Mouse (Mus musculus): ENCODE measurements around the gene Ino80b.

Gene Ino80b

DNA sequence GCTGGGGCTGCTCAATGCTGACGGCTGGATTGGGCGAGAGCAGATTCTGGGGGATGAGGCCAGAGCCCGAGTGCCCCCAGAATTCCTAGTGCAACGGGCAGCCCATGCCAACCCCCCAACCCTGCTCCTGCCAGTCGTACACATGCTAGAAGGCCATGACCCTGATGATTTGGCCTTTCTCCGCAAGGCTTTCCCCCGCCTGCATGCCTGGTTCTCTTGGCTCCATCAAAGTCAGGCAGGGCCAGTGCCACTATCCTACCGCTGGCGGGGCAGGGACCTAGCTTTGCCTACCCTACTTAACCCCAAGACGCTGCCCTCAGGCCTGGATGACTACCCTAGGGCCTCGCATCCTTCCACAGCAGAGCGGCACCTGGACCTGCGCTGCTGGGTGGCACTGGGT is 7.6 kb downstream of the Ino80b start:
- DNase-seq (ENCODE audit: low read depth, low spot score), result no peak

DNA sequence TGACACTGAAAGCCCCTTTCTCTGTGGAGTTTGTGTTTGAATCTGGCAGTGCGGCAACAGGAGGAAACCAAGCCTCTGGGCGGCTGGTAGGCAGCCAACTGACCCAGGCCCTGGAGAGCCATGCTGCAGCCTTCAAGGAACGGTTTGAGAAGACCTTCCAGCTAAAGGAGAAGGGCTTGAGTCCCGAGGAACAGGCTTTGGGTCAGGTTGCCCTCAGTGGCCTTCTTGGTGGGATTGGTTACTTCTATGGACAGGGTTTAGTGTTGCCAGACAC is 8.1 kb downstream of the Ino80b start:
- no peak for DNase-seq (ENCODE audit: low read depth, low spot score)

DNA sequence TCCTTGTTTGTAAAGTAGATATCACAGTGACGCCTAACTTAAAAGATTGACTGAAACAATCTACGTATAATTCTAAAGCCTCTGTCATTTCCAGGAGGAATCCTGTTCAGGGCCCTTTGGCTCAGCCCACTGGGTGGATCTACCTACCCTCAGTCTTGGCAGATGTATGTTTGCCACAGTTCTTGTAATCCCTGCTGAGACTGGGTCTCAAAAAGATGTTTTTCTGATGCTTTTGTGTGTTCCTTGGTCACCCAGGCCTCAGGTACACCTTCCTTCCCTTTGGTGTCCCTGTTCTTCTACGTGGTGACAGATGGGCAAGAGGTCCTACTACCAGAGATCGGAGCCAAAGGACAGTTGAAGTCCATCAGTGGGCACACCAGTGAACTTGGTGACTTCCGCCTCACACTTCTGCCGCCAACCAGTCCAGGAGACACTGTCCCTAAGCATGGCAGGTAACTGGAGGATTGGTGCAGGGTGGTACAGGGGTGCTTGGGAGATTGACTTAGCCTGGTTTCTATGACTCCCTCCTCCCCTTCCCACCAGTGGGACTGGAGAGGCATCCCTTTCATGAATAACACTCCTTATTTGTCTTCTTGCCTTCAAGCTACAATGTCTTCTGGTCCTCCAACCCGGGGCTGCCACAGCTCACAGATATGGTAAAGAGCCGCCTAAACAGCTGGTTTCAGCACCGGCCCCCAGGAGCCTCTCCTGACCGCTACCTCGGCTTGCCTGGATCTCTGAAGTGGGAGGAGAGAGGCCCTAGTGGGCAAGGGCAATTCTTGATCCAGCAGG is 8.7 kb downstream of the Ino80b start:
- no peak for DNase-seq (ENCODE audit: low read depth, low spot score)

DNA sequence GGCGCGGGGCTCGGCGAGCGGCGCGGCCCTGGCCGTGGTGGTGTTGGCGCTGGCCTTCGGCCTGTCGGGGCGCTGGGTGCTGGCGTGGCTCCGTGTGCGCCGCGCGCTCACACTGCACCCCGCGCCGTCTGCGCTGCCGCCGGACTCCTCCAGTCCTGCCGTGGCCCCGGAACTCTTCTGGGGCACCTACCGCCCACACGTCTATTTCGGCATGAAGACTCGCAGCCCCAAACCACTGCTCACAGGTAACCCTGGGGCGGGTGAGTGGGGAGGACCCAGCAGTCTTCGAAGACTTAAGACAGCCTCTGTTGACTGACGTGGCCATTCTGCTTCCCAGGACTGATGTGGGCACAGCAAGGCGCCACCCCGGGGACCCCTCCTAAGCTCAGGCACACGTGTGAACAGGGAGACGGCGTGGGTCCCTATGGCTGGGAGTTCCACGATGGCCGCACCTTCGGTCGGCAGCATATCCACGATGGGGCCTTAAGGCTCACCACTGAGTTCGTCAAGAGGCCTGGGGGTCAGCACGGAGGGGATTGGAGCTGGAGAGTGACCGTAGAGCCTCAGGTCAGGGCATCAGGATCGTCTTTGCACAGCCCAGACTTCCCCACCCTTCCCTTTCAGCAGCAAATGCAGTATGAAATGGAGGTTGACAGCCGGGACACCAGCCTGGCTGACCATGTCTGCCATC is 9.4 kb downstream of the Ino80b start:
- DNase-seq (ENCODE audit: low read depth, low spot score), result no peak

DNA sequence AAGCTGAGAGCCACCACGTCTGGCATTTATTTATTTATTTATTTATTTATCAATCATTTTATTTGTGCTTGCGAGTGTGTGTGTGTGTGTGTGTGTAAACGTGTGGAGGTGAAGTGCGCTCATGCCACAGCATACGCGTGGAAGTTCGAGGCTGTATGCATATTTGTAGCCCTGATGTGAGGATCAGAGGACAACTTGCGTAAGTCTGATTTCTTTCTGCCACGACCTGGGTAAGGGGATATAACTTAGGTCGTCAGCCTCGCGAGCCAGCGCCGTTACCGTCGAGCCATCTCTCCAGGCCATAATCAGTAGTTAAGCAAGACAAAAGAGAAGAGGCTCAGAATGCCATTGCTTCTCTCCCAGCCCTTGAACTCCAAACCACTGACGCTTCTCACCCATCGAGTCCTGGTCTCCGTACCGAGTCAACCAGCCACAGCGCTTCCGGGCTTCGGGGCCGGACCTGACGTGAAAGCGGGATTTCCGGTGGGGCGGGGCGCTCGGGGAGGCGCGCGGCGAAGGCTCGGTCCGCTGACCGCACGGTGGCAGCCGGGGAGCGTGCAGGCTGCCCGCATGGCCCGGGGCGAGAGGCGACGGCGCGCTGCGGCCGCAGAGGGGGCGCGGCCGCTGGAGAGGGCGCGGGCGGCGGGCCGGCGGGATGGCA is 10.1 kb downstream of the Ino80b start, which contains the start of gene Mogs:
TSS of gene Mogs (plus strand) at position 486 of the 661 bp plus-strand sequence.
- DNase-seq (ENCODE audit: low read depth, low spot score), result no peak

DNA sequence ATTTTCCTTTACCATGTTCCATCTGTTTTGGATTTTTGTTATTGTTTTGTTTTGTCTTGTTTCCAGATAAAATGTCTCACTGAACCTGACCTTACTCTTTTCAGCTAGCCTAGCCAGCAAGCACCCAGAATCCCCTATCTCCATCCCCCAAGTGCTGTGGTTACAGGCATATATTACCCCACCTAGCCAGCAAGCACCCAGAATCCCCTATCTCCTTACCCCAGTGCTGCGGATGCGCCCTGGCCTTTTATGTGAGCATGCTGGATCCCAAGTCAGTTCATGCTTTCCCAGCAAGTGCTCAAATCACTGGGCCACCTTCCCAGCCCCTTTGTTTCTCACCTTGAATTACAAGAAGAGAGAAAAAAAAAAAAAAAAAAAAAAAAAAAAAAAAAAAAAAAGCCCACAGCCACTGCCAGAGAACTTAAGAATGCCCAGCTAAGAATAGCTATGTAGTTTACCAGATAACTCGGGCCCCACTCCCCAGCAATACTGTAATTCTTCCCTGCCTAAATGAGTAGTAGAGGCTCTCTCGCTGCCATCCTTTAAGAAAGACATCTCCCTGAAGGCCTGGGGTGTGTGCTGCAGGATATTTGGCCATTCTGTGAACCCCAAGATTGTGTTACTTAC is 13.6 kb downstream of the Ino80b start:
- DNase-seq (ENCODE audit: low read depth, low spot score), result no peak

DNA sequence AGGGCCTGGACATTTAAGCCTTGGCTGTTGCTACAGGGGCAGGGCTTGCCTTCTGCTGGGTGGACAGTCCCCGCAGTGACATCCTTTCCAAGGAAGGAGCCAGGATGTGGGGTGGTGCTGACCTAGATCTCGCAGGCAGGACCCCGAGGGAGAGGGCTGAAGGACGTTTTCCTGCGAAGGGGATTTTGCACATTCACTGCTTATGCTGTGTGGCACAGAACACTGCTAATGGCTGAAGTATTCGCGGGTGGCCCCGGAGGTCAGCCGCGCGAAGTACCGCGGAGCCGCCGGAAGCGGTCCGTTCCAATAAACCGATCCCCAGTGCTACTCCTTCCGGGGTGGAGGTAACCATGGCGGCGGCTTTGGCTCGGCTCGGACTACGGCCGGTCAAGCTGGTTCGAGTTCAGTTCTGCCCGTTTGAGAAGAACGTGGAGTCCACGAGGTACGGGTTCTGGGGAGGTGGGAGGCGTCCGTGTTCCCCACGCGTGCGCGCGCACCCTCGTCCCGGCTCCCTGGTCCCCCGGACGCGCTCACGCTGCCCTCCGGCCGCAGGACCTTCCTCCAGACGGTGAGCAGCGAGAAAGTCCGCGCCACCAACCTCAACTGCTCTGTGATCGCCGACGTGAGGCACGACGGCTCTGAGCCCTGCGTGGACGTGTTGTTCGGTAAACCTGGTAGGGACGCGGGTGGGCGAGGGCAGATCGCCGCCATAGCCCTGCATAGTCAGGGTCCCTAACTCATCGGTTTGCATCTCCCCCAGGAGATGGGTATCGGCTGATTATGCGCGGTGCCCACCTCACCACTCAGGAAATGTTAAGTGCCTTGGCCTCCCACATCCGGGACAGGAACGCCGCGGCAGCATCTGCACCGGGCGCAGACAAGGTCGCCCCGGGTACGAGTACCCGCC is 16.2 kb downstream of the Ino80b start, which contains the start of gene Mrpl53:
TSS of gene Mrpl53 (plus strand) at position 279 of the 907 bp plus-strand sequence.
- DNase-seq (ENCODE audit: low read depth, low spot score), result no peak

DNA sequence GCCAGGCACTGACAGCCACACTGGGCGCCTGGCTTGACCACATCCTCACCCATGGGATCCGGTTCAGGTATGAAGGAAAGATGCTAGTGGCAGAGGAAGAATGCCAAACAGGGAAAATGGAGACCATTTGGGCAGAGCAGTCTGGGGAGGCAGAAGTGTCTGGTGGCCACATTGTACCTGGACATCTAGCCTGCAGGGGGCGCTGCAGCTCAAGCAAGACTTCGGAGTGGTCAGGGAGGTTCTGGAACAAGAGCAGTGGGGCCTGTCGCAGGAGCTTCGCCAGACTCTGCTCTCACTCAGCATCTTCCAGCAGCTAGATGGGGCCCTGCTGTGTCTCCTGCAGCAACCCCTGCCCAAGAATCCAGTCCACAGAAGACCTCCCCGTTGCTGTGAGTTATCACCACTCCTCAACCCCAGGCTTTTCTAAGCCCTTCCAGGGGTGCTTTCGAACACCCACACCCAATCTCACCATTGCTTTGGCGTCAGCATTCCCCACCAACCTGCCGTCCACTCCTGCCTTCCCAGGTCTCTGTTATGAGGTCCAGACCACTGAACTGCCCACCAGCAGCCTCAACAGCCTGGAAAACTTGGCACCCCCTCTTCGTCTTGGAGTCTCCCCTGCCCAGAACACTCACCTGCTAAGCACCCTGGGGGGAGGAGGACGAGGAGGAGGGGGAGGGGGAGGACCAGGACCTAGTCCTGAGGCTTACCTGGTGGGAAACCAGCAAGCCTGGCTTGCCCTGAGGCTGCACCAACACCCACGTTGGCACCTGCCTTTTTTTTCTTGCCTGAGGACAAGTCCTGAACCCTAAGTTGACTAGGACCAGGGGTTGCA is 17.4 kb downstream of the Ino80b start:
- no peak for DNase-seq (ENCODE audit: low read depth, low spot score)

DNA sequence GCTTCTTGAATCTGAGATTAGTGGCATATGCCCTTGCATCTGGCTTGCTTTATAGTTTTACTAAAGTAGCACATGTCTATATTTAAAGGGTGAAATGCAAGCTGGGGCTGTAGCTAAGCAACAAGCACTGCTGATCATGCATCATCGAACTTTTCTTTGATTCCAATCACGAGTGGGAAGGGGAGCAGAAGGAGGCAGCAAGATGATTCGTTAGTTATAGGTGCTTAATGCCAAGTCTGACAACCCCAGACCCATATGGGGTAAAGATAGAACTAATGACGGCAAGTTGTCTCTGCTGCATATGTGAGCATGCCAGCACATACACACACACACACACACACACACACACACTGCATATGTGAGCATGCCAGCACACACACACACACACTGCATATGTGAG is 21.1 kb downstream of the Ino80b start:
- no peak for DNase-seq (ENCODE audit: low read depth, low spot score)

DNA sequence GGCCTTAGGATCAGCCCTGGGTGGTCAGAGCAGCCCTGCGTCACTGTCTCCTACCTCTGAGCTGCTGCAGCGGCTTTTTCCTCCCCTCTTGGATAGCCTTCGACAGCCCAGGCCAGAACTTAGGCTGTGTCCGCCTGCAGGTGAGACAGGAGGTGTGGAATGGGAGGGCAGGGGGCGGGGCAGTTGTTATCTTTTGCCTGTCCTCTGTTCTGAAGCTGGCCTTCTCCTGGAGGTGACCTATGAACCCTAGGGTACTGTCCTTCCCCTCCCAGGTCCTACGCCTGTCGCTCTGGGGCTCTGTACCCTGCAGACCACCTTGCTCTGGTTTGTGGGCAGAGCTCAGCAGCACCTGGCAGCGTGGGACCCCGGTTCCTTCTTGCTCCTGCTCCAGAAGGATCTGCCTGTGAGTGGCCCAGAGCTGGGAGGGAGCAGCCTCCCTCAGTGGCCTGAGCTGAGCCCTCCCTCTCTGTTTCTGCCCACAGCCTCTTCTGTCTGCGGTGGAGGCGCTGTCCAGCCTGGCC is 22.0 kb downstream of the Ino80b start:
- DNase-seq (ENCODE audit: low read depth, low spot score), result no peak

DNA sequence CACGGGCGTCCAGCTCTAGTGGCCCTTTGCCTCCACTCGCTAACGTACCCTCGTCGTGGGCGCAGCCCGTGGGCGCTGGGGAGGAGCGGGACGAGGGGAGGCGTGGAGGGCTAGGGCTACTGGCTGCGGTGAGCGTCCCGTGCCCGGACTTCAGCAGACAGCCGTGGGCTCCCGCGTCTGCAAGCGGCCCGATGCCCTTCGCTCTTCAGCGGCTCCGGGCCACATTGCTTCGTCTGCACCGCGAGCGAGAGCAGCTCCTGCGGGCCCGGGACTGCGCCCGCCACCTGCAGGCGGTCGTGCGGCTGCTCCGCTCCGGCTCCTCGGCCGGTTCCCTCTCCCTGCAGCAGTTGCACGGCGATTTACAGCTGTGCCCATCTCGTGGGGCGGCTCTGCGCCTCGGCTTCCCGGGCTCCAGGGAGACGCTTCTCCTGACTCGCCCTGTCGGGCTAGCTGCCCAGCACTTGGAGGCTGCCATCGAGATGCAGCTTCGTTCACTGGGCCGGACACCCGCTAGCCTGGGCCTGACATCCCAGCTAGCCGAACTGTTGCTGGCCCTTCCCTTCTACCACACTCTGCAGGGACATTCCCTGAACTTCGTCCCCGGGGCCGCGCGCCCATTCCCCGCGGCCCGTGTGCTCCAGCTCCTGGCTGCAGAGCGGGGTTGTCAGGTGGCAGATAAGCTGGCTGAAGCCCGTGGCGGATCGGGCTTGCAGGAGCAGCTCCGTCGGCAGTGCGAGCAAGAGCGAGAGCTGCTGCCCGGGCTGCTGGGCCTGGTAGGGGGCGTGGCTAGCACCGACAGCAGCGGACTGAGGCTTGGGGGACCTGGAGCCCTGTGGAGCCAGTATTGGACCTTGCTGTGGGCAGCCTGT is 23.3 kb downstream of the Ino80b start:
- DNase-seq (ENCODE audit: low read depth, low spot score), result no peak

DNA sequence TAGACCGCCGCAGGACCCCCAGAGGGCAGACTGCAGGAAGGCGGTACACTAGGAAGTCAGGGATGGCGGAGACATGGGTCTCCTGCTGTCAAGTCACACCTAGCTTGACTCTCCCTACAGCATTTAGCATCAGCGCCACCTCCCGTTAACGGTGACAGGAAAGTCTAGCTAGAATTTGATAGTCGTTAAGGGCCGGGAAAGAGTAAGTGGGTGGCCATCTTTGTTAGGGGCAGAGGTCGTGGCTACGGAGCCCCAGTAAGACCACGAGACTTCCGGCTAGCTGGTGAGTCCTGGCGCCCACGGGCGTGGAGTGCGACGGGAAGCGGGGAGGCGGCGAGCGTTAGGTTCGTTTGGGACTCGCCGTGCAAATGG is 23.9 kb downstream of the Ino80b start, which contains the start of the genes Ccdc142 and Gm42688:
TSS of gene Ccdc142 (plus strand) at position 286 of the 372 bp plus-strand sequence.
TSS of gene Gm42688 (plus strand) at position 302 of the 372 bp plus-strand sequence.
- peak; percentile 83 for DNase-seq (ENCODE audit: low read depth, low spot score)

DNA sequence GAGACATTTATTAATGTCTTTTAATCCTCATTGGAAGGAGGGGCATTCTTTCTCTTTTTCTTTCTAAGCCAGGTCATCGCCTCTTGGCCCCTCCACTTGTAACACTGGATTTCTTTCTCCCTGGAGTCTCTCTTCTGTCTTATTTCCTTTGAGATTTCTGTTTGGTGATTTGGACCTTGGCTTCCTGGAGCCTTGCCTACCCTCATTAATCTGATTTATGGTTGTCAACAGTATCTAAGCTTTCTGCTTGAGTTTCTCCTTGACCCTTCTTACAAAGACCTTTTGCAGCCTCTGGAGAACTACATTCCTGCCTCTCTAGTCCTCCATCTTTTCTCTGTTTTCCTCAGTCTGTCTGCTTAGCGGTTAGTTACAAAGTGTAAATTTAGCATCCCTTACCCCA is 26.8 kb downstream of the Ino80b start:
- no peak for DNase-seq (ENCODE audit: low read depth, low spot score)

DNA sequence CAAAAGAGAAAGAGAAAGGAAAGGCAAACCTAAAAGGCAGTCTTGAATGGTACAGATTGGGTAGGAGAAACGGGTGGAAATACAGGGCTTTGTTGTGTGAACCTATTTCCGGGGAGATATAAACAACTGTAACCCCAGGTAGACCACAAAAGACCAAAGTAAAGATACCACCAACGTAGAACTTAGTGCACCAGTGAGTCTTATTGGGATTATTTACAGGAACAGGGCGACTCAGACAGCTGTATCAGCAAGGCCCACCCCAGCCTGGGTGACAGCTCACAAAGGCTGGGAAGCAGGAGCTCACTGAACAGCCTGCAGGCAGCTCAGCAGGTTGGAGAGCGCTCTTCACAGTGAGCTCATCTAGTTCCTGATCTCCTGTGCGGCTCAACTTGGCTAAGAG is 29.3 kb downstream of the Ino80b start:
- DNase-seq (ENCODE audit: low read depth, low spot score), result no peak

DNA sequence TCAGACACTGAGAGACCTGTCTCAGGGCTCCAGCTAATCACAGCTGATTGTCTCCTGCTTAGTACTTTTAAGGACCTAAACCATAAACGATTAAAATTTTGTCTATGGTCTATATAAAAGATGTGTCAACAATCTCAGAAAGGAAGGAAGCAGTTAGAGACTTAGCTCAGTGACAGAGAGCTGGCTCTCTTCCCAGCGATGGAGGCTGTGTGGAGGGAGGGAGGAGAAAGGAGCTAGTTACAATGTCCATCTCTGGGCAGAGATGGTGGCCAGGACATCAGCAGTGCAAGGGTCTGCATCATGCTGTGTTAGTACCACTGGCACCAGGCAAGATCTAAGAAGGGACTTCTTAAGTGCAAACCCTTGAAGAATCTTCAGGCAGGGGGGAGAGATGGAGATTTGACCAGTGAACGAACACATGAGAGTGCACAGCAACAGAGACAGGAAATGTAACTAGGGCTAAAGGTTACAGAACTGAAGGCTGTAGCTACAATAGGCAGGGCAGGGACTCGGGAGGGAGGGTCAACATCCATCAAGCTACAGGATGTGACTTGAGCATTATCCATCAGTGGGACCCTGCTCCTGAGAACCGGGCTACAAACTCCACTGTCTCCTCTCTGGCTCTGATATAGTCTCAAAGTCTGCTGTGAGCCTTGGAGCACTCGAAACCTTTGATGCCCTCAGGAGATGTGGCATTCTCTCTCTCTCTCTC is 32.7 kb downstream of the Ino80b start:
- DNase-seq (ENCODE audit: low read depth, low spot score), result no peak

DNA sequence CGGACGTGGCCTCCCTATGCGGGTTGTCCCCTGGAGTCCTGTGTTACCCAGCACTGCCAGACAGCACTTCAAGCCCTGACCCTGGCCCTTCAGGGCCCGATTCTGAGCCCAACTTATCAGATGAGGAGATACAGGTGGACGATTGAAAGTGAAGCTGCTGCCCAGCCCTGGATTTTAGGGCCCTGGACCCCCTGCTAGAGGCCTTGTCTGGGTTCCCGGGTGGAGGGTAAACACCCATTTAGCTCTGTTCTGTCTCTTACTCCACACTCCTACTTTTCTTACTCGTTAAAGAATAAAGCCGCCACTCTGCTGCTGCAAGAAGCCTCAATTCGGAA is 37.3 kb downstream of the Ino80b start:
- DNase-seq (ENCODE audit: low read depth, low spot score), result no peak

DNA sequence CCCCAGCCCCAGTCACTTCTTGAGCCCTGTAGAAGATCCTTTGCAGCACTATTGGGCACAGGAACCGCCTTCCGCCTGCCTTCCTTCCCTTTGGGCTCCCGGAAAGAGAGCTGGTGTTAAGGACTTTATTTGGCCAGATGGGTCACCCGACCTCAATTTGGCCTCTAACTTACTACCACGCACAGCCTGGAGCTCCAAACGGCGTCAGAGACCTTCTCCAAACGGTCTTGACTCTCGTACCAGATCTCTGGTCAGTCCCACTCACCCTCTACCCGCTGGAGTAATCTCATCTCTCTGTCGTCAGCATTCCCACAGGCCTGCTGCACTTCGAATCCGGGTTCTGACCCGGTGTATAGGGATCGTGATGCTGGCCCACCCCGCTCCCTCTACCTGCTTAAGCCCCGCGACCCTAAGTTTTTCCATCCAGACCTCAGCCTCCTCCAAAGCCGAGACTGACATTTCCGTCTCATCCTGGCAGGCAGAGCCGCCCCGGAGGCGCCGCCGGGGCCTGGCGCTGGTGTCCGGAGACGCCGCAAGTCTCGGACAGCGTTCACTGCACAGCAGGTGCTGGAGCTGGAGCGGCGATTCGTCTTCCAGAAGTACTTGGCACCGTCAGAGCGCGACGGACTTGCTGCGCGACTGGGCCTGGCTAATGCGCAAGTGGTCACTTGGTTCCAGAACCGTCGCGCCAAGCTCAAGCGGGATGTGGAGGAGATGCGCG is 37.9 kb downstream of the Ino80b start:
- DNase-seq (ENCODE audit: low read depth, low spot score), result no peak
